Mouse (Mus musculus): ENCODE measurements around the gene Cobl. TPM values are rescaled to one million over a fixed set of nuclear protein-coding genes. Genes with fewer than 3 reads are reported as not detected.
A peak's percentile ranks its signal among the peaks of the same experiment; 100 is the strongest.

Cobl gene
- polyA plus RNA-seq, 1 experiment from 2014 or later, result 5.5 TPM

DNA sequence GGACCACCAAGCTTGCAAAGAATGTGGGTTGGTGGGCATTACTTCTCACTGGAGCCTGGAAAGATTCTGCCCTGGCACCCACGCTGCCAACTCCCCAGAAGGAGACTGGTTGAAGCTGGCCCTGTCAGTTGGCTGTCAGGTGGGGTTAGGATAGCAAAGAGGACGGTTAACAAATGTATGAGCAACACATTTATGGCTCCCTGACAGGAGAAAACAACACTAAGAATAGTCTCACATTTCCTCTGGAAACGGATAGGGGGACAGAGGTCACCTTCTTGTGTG is 173.2 kb downstream of the Cobl start:
- no peak overlapping the region for H3K4me2 ChIP-seq (replicated peaks; ENCODE audit: low read depth, low read length)
- no peak overlapping the region for H3K4me3 ChIP-seq (ENCODE audit: low read length)
- peaks cover 4% of the 10 kb centered on the region for H3K27me3 ChIP-seq (ENCODE audit: control insufficient read depth, insufficient read depth, low read length)
- H3K9me3 ChIP-seq (ENCODE audit: control insufficient read depth, low read length), result no peaks in the 10 kb centered on the region
- WGBS, result 22% methylated on average over 3 of the region's 3 CpGs
- no peak overlapping the region for H3K9ac ChIP-seq (ENCODE audit: low read depth, low read length)
- no peak overlapping the region for H3K27ac ChIP-seq (ENCODE audit: low read depth, low read length)
- H3K4me1 ChIP-seq (ENCODE audit: control insufficient read depth, insufficient read depth, low read length), result no peaks in the 10 kb centered on the region
- ATAC-seq (ENCODE audit: low FRiP score, low TSS enrichment), result 0 out of 2 replicates have a peak, but pooled peaks have one; percentile 39
- H3K36me3 ChIP-seq (ENCODE audit: control insufficient read depth, insufficient read depth, low read length), result no peaks in the 10 kb centered on the region

DNA sequence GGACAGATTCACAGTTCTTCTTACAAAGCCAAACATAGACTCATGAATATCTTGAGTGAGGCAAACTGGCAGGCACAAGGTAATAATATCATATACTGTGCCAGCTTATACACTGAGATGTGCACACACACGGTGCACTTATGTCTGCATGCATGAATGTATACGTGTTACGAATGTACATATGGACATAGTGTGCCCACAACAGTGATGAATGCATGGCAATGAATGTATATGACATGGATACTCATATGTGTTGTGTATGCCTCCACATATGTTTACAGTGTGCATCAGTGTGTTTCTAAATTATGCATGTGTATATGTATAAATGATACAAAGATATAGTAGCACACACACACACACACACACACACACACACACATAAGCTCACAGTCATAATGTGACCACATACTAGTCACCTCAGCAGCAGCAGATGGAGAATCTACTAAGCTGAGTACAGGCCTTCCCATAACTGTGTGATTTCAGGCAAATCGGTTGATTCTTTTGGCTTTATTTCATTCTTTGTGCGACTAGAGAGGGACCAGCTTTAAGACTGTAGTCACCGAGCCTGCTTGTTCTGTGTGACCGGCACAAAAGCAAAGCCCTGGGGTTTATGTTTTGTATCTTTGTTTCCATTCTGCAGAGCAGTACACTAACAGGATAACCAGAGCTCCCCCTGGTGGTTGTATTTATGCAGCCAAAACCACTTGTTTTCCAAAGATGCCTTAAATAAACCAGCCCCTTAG is 173.7 kb downstream of the Cobl start:
- Histone ChIP-seq H3K9ac (ENCODE audit: low read depth, low read length) (no peak overlapping the region), H3K4me2 (replicated peaks; ENCODE audit: low read depth, low read length) (no peak overlapping the region), H3K27me3 (ENCODE audit: control insufficient read depth, insufficient read depth, low read length) (peaks cover 4% of the 10 kb centered on the region), H3K9me3 (ENCODE audit: control insufficient read depth, low read length) (no peaks in the 10 kb centered on the region), H3K4me1 (ENCODE audit: control insufficient read depth, insufficient read depth, low read length) (no peaks in the 10 kb centered on the region), H3K4me3 (ENCODE audit: low read length) (no peak overlapping the region), H3K27ac (ENCODE audit: low read depth, low read length) (no peak overlapping the region), H3K36me3 (ENCODE audit: control insufficient read depth, insufficient read depth, low read length) (no peaks in the 10 kb centered on the region)
- ATAC-seq (ENCODE audit: low FRiP score, low TSS enrichment), result peak; percentile 71; the same call in 1 of the 2 replicates
- 47% methylated on average over 7 of the region's 7 CpGs for WGBS

DNA sequence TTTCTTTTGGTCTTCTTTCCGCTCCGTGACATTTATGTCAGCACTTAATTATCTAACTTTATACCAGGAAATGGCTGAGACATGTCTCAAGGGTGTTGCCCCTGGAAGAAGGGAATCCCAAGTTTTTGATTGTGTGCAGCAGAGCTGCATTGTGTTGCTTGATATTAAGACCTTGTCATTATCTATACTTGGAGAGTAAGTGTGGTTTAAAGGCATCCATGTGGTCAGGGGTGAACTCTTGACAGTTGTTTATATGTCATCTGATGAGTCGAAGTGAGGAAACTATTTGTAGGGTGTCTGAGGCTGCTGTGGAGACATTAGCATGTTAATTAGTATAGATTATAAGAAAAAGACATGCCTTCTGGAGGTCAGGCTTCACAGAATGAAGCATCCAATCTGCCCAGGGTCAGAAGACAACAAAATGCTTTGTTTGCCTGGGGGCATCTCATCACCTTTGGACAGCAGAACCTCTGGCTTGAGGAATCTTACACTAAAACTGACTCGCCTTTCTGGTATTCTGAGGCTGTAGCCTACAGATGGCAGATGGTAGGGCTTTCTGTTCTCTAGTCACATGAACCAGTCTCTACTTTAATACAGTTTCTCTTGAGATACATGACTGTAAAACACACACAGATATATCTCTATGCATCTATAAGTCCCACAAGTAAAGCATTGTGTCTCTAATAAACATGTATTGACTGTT is 179.3 kb downstream of the Cobl start:
- Histone ChIP-seq H3K4me2 (replicated peaks; ENCODE audit: low read depth, low read length) (no peak overlapping the region), H3K9ac (ENCODE audit: low read depth, low read length) (no peak overlapping the region), H3K4me1 (ENCODE audit: control insufficient read depth, insufficient read depth, low read length) (no peaks in the 10 kb centered on the region), H3K36me3 (ENCODE audit: control insufficient read depth, insufficient read depth, low read length) (no peaks in the 10 kb centered on the region), H3K4me3 (ENCODE audit: low read length) (no peak overlapping the region), H3K9me3 (ENCODE audit: control insufficient read depth, low read length) (no peaks in the 10 kb centered on the region), H3K27me3 (ENCODE audit: control insufficient read depth, insufficient read depth, low read length) (peaks cover 4% of the 10 kb centered on the region; the same call in 1 of the 2 replicates), H3K27ac (ENCODE audit: low read depth, low read length) (no peak overlapping the region)
- no peak for ATAC-seq (ENCODE audit: low FRiP score, low TSS enrichment)
- WGBS, result 87% methylated on average over 4 of the region's 4 CpGs

DNA sequence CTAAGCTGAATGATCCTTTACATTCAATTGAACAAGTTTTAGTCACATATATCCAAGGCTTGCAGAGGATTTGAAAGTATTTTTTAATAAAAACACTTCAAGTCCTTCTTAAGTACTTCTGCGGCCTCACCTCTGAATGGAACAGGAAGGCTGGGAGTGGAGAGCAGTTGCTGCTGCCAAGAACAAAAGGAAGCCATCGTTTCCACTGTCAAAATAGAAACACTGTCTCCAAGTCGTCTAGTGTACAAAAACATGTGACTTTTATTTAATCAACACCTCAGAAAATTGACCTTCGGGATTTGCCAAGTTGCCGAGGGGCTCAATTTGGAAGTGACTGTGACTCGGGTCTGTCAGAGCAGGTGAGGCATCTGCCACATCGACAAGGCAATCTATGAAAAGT is 184.0 kb downstream of the Cobl start:
- no peaks in the 10 kb centered on the region for H3K4me1 ChIP-seq (ENCODE audit: control insufficient read depth, insufficient read depth, low read length)
- no peak for ATAC-seq (ENCODE audit: low FRiP score, low TSS enrichment)
- H3K27ac ChIP-seq (ENCODE audit: low read depth, low read length), result no peak overlapping the region
- 65% methylated on average over 7 of the region's 7 CpGs for WGBS
- no peaks in the 10 kb centered on the region for H3K36me3 ChIP-seq (ENCODE audit: control insufficient read depth, insufficient read depth, low read length)
- no peak overlapping the region for H3K4me3 ChIP-seq (ENCODE audit: low read length)
- H3K27me3 ChIP-seq (ENCODE audit: control insufficient read depth, insufficient read depth, low read length), result no peaks in the 10 kb centered on the region
- no peak overlapping the region for H3K4me2 ChIP-seq (replicated peaks; ENCODE audit: low read depth, low read length)
- no peaks in the 10 kb centered on the region for H3K9me3 ChIP-seq (ENCODE audit: control insufficient read depth, low read length)
- no peak overlapping the region for H3K9ac ChIP-seq (ENCODE audit: low read depth, low read length)

DNA sequence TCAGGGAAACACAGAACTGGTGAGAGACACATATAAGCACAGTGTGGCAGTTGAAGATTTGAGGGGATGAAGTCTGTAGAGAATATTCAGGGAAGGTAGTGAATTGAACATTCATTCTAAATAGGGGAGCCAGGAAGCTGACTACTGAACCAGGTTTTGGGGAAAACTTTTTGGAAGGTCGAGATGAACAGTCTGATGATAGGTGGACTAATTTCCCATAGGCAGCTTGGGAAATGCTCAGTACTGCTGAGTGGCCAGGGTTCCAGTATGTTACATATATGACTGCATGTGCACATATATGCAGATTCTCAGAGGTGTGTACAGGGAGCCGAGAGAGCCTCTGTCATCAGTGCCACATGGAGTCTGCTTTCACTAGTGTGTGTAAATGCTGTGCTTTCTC is 190.5 kb downstream of the Cobl start:
- no peak for ATAC-seq (ENCODE audit: low FRiP score, low TSS enrichment)
- WGBS, result 79% methylated on average over 2 of the region's 2 CpGs
- Histone ChIP-seq H3K9ac (ENCODE audit: low read depth, low read length) (no peak overlapping the region), H3K27me3 (ENCODE audit: control insufficient read depth, insufficient read depth, low read length) (no peaks in the 10 kb centered on the region), H3K4me3 (ENCODE audit: low read length) (no peak overlapping the region), H3K9me3 (ENCODE audit: control insufficient read depth, low read length) (no peaks in the 10 kb centered on the region), H3K4me2 (replicated peaks; ENCODE audit: low read depth, low read length) (no peak overlapping the region), H3K27ac (ENCODE audit: low read depth, low read length) (no peak overlapping the region), H3K36me3 (ENCODE audit: control insufficient read depth, insufficient read depth, low read length) (no peaks in the 10 kb centered on the region), H3K4me1 (ENCODE audit: control insufficient read depth, insufficient read depth, low read length) (no peaks in the 10 kb centered on the region)

DNA sequence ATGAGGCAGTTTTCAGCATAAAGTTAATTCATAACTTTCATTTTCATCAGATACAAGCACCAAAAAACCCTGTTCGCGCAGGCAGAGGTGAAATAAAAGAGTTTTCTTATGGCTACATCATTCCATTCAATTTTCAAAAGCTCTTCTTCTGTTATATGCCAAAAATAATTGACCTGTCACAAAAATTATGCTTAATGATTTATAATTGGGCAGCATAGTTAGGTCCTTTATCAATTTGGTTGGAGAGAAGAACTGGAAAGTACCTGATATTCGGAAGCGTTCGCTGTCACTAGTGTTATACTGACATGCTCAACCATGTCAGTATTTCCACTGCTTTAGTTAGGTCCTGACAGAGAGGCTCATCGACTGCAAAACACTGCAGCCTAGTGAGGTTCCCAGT is 191.0 kb downstream of the Cobl start:
- Histone ChIP-seq H3K4me3 (ENCODE audit: low read length) (no peak overlapping the region), H3K4me1 (ENCODE audit: control insufficient read depth, insufficient read depth, low read length) (no peaks in the 10 kb centered on the region), H3K9ac (ENCODE audit: low read depth, low read length) (no peak overlapping the region), H3K36me3 (ENCODE audit: control insufficient read depth, insufficient read depth, low read length) (no peaks in the 10 kb centered on the region), H3K4me2 (replicated peaks; ENCODE audit: low read depth, low read length) (no peak overlapping the region), H3K9me3 (ENCODE audit: control insufficient read depth, low read length) (no peaks in the 10 kb centered on the region), H3K27ac (ENCODE audit: low read depth, low read length) (no peak overlapping the region), H3K27me3 (ENCODE audit: control insufficient read depth, insufficient read depth, low read length) (no peaks in the 10 kb centered on the region)
- 91% methylated on average over 6 of the region's 6 CpGs for WGBS
- no peak for ATAC-seq (ENCODE audit: low FRiP score, low TSS enrichment)

DNA sequence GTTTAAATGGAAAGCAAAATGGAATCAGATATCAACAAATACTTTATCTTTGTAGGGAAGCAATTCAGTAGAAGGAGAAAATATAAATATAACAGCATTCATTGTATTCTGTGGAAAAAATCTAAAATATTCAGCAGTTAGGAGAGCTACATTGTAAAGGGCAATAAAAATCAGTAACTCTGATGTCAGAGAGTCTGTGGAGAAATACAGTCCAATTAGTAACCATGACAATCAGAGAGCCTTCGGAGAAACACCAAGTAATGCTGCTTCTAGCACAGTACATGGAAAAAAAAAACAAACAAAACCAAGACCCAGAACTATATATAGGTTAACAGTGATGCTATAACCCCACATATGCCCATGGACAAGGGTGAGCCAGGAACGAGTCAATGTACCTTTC is 206.3 kb downstream of the Cobl start:
- Histone ChIP-seq H3K4me3 (ENCODE audit: low read length) (no peak overlapping the region), H3K9ac (ENCODE audit: low read depth, low read length) (no peak overlapping the region), H3K9me3 (ENCODE audit: control insufficient read depth, low read length) (no peaks in the 10 kb centered on the region), H3K4me2 (replicated peaks; ENCODE audit: low read depth, low read length) (no peak overlapping the region), H3K27me3 (ENCODE audit: control insufficient read depth, insufficient read depth, low read length) (no peaks in the 10 kb centered on the region), H3K36me3 (ENCODE audit: control insufficient read depth, insufficient read depth, low read length) (no peaks in the 10 kb centered on the region), H3K4me1 (ENCODE audit: control insufficient read depth, insufficient read depth, low read length) (no peaks in the 10 kb centered on the region), H3K27ac (ENCODE audit: low read depth, low read length) (no peak overlapping the region)
- no peak for ATAC-seq (ENCODE audit: low FRiP score, low TSS enrichment)
- WGBS, result 65% methylated on average over 2 of the region's 2 CpGs

DNA sequence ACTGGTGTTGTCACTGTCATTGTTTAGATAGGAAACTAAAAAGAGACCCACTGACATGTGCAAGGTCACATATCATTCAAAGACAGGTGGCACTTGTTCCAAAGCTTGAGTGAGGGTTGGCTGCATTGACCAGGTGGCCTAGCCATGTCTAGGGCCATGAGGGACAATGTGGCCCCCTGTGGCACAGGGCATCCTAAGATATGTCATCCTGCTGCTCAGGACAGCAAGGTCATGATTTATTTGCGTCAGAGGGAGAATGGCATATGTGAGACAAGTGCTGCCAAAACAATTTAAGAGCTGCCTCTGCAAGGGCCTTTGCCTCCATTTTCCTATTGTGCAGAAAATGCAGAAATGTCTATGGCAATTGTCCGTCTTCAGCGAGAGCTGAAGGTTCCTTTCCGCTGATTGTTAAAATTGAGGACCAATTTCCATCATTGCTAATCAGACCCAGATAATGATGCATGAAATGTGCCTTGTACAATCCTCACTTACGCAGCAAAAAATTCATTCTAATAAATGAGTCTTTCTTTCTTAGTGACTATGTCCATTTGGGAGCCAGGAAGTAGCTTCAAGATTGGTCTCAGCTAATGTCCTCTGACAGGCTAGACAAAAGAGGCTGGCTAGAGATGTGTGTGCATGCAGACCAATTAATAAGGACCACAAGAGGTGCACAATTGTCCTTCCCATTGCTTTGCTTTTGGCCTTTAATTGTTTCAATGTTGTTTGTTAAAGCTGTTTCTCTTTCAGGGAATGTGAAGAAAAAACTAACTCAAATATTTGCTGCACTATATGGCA is 207.2 kb downstream of the Cobl start:
- H3K27ac ChIP-seq (ENCODE audit: low read depth, low read length), result no peak overlapping the region
- no peaks in the 10 kb centered on the region for H3K9me3 ChIP-seq (ENCODE audit: control insufficient read depth, low read length)
- no peak overlapping the region for H3K4me2 ChIP-seq (replicated peaks; ENCODE audit: low read depth, low read length)
- no peaks in the 10 kb centered on the region for H3K4me1 ChIP-seq (ENCODE audit: control insufficient read depth, insufficient read depth, low read length)
- H3K4me3 ChIP-seq (ENCODE audit: low read length), result no peak overlapping the region
- no peak for ATAC-seq (ENCODE audit: low FRiP score, low TSS enrichment)
- H3K27me3 ChIP-seq (ENCODE audit: control insufficient read depth, insufficient read depth, low read length), result no peaks in the 10 kb centered on the region
- H3K9ac ChIP-seq (ENCODE audit: low read depth, low read length), result no peak overlapping the region
- WGBS, result 95% methylated on average over 5 of the region's 5 CpGs
- H3K36me3 ChIP-seq (ENCODE audit: control insufficient read depth, insufficient read depth, low read length), result no peaks in the 10 kb centered on the region

Data from kidney, embryonic 14.5 days (tissue).